Mouse (Mus musculus): ENCODE results near the gene Maml3. TPM values are rescaled to one million over a fixed set of nuclear protein-coding genes. Genes with fewer than 3 reads are reported as not detected.

Maml3 gene
- total RNA-seq, 2 experiments from 2014 or later: 8.7 to 9.8 TPM

- peak overlapping the region; percentile 37 for H3K4me3 ChIP-seq
- no peak for TF ChIP-seq CTCF (conservative IDR thresholded peaks at IDR 0.05)
- DNase-seq (ENCODE audit: low spot score in 2 of 2): peak; percentile 25 to 55
- peak overlapping the region; percentile 62 for H3K27ac ChIP-seq
Measured at GRCm38 (mm10) chr3:51796219-51796828, 308.6 kb downstream of the Maml3 start.

GRCm38 (mm10) chr3:51791542-51791941 lies 313.3 kb downstream of the Maml3 start:
- TF ChIP-seq CTCF (conservative IDR thresholded peaks at IDR 0.05): no peak
- Histone ChIP-seq H3K27ac (no peak overlapping the region), H3K4me3 (no peak overlapping the region)
- no peak for DNase-seq (ENCODE audit: low spot score in 2 of 2)

- Histone ChIP-seq H3K27ac (peak overlapping the region; percentile 89), H3K4me3 (peak overlapping the region; percentile 44; the same call in 1 of the 2 replicates)
- no peak for DNase-seq (ENCODE audit: low spot score in 2 of 2)
- no peak for TF ChIP-seq CTCF (conservative IDR thresholded peaks at IDR 0.05)
Measured at GRCm38 (mm10) chr3:51789389-51789904, 315.4 kb downstream of the Maml3 start.

GRCm38 (mm10) chr3:51788591-51789339 lies 316.1 kb downstream of the Maml3 start:
- H3K4me3 ChIP-seq: peak overlapping the region; percentile 44

GRCm38 (mm10) chr3:51787945-51788344 lies 316.9 kb downstream of the Maml3 start:
- no peak overlapping the region for H3K4me3 ChIP-seq
- TF ChIP-seq CTCF (conservative IDR thresholded peaks at IDR 0.05): peak; percentile 53
- peak overlapping the region; percentile 89 for H3K27ac ChIP-seq
- DNase-seq (ENCODE audit: low spot score in 2 of 2): no peak

More at GRCm38 (mm10) chr3:51788591-51789339, 316.1 kb downstream of the Maml3 start:
- no peak for TF ChIP-seq CTCF (conservative IDR thresholded peaks at IDR 0.05)
- DNase-seq (ENCODE audit: low spot score in 2 of 2): peak; percentile 36 to 53
- peak overlapping the region; percentile 89 for H3K27ac ChIP-seq

GRCm38 (mm10) chr3:51785796-51786195 lies 319.1 kb downstream of the Maml3 start:
- no peak for DNase-seq (ENCODE audit: low spot score in 2 of 2)
- no peak overlapping the region for H3K4me3 ChIP-seq
- H3K27ac ChIP-seq: no peak overlapping the region
- TF ChIP-seq CTCF (conservative IDR thresholded peaks at IDR 0.05): no peak

GRCm38 (mm10) chr3:51782191-51782590 lies 322.7 kb downstream of the Maml3 start:
- no peak overlapping the region for H3K27ac ChIP-seq
- H3K4me3 ChIP-seq: no peak overlapping the region
- no peak for TF ChIP-seq CTCF (conservative IDR thresholded peaks at IDR 0.05)
- no peak for DNase-seq (ENCODE audit: low spot score in 2 of 2)

GRCm38 (mm10) chr3:51778738-51779592 lies 325.9 kb downstream of the Maml3 start:
- peak overlapping the region; percentile 46 for H3K27ac ChIP-seq
- no peak overlapping the region for H3K4me3 ChIP-seq
- DNase-seq (ENCODE audit: low spot score in 2 of 2): no peak
- TF ChIP-seq CTCF (conservative IDR thresholded peaks at IDR 0.05): no peak

- H3K27ac ChIP-seq: peak overlapping the region; percentile 46; the same call in 1 of the 2 replicates
- no peak overlapping the region for H3K4me3 ChIP-seq
- no peak for TF ChIP-seq CTCF (conservative IDR thresholded peaks at IDR 0.05)
- no peak for DNase-seq (ENCODE audit: low spot score in 2 of 2)
Measured at GRCm38 (mm10) chr3:51778179-51778578, 326.7 kb downstream of the Maml3 start.

GRCm38 (mm10) chr3:51776018-51776611 lies 328.8 kb downstream of the Maml3 start:
- H3K27ac ChIP-seq: no peak overlapping the region
- no peak overlapping the region for H3K4me3 ChIP-seq
- no peak for TF ChIP-seq CTCF (conservative IDR thresholded peaks at IDR 0.05)
- DNase-seq (ENCODE audit: low spot score in 2 of 2): no peak

- DNase-seq (ENCODE audit: low spot score in 2 of 2): no peak
- H3K4me3 ChIP-seq: no peak overlapping the region
- no peak for TF ChIP-seq CTCF (conservative IDR thresholded peaks at IDR 0.05)
- H3K27ac ChIP-seq: no peak overlapping the region
Measured at GRCm38 (mm10) chr3:51773587-51773986, 331.3 kb downstream of the Maml3 start.
